Mouse (Mus musculus) embryonic facial prominence, embryonic 11.5 days (tissue): ENCODE results near the gene Ntn3. TPM values are rescaled to one million over a fixed set of nuclear protein-coding genes. Genes with fewer than 3 reads are reported as not detected.

Experiments used
- ATAC-seq: fragments of 200-750 bp; cut with Nextera tagmentation; replicated peaks from 2 replicates; pipeline ENCODE4 v1.8.0; 2017; ENCODE audit warnings: low read depth; ENCODE audit not compliant: insufficient number of reproducible peaks, low FRiP score, low TSS enrichment
- DNase-seq: peaks from one replicate; pipeline ENCODE4 v3.0.0-alpha.2; 2015; ENCODE audit warnings: low spot score
- H3K27ac ChIP-seq: fragments of 300-500 bp; sonication (generic); replicated peaks from 2 replicates; pipeline ENCODE4 v1.5.1; 2014; ENCODE audit warnings: mild to moderate bottlenecking, low read depth, low read length, control low read depth
- H3K27me3 ChIP-seq: fragments of 300-500 bp; sonication (generic); 2 replicates; pipeline ENCODE4 v1.6.1; 2014; ENCODE audit warnings: mild to moderate bottlenecking, low read length, moderate library complexity, mixed read lengths; ENCODE audit not compliant: control insufficient read depth, insufficient read depth
- H3K36me3 ChIP-seq: fragments of 300-500 bp; sonication (generic); replicated peaks from 2 replicates; pipeline ENCODE4 v1.6.1; 2014; ENCODE audit warnings: low read depth, mild to moderate bottlenecking, low read length, moderate library complexity, mixed read lengths; ENCODE audit not compliant: control insufficient read depth, insufficient read depth
- H3K4me1 ChIP-seq: fragments of 300-500 bp; sonication (generic); 2 replicates; pipeline ENCODE4 v1.6.1; 2014; ENCODE audit warnings: low read length, mixed read lengths; ENCODE audit not compliant: control insufficient read depth, insufficient read depth
- H3K4me2 ChIP-seq: fragments of 300-500 bp; sonication (generic); 2 replicates; pipeline ENCODE4 v1.6.1; 2014; ENCODE audit warnings: low read depth, mild to moderate bottlenecking, control low read depth, low read length, moderate library complexity
- H3K4me3 ChIP-seq: fragments of 300-500 bp; sonication (generic); 2 replicates; pipeline ENCODE4 v1.5.1; 2014; ENCODE audit warnings: low read depth, low read length, control low read depth
- H3K9ac ChIP-seq: fragments of 300-500 bp; sonication (generic); replicated peaks from 2 replicates; pipeline ENCODE4 v1.6.1; 2014; ENCODE audit warnings: mild to moderate bottlenecking, control low read depth, low read length
- H3K9me3 ChIP-seq: fragments of 300-500 bp; sonication (generic); replicated peaks from 2 replicates; pipeline ENCODE4 v1.6.1; 2016; ENCODE audit warnings: mild to moderate bottlenecking, low read length, inconsistent platforms, mixed read lengths; ENCODE audit not compliant: control insufficient read depth
- WGBS: fragments of 180-500 bp; shearing (Covaris S2); extraction: QIAGEN DNeasy Blood & Tissue Kit; methylation state at CpG from one replicate; pipeline ENCODE4 v1.1.7; 2014; 5-methylcytosine and 5-hydroxymethylcytosine counted together
- polyA plus RNA-seq: library from polyadenylated mRNA; unstranded; fragments of >200 nt; fragmentation: Nextera tagmentation; extraction: Ambion mirVana; gene quantifications from 2 replicates; pipeline ENCODE4 v1.2.1, GENCODE M21; 2014

Ntn3 gene
- polyA plus RNA-seq, 1 experiment from 2014 or later: 6.2 TPM

GRCm38 (mm10) chr17:24162584-24163175, 46.7 kb downstream of the Ntn3 start:
- no peaks in the 10 kb centered on the region; the same call in 1 of the 2 replicates for H3K36me3 ChIP-seq
- no peaks in the 10 kb centered on the region for H3K27me3 ChIP-seq
- H3K9me3 ChIP-seq: no peaks in the 10 kb centered on the region
- DNase-seq (no peak), ATAC-seq (no peak)
- H3K4me1 ChIP-seq: no peaks in the 10 kb centered on the region
- peak overlapping the region; percentile 82 for H3K9ac ChIP-seq
- peak overlapping the region; percentile 81 for H3K4me3 ChIP-seq
- WGBS: 31% methylated on average over 17 of the region's 17 CpGs
- H3K27ac ChIP-seq: no peak overlapping the region
- H3K4me2 ChIP-seq: peak overlapping the region; percentile 93

GRCm38 (mm10) chr17:24161466-24161865, 47.9 kb downstream of the Ntn3 start:
- Histone ChIP-seq H3K27ac (no peak overlapping the region), H3K4me3 (no peak overlapping the region), H3K9ac (no peak overlapping the region), H3K4me1 (no peaks in the 10 kb centered on the region), H3K9me3 (no peaks in the 10 kb centered on the region), H3K36me3 (no peaks in the 10 kb centered on the region; the same call in 1 of the 2 replicates), H3K27me3 (no peaks in the 10 kb centered on the region), H3K4me2 (no peak overlapping the region)
- DNase-seq (no peak), ATAC-seq (no peak)
- 87% methylated on average over 5 of the region's 5 CpGs for WGBS

GRCm38 (mm10) chr17:24157526-24157925, 51.8 kb downstream of the Ntn3 start:
- Histone ChIP-seq H3K4me2 (no peak overlapping the region), H3K27me3 (no peaks in the 10 kb centered on the region), H3K9me3 (no peaks in the 10 kb centered on the region), H3K9ac (no peak overlapping the region), H3K4me1 (no peaks in the 10 kb centered on the region), H3K36me3 (no peaks in the 10 kb centered on the region; the same call in none of the 2 replicates), H3K27ac (no peak overlapping the region), H3K4me3 (no peak overlapping the region)
- WGBS: 95% methylated on average over 4 of the region's 4 CpGs
- ATAC-seq (no peak), DNase-seq (no peak)

- no peak overlapping the region for H3K4me2 ChIP-seq
- ATAC-seq: no peak
- no peaks in the 10 kb centered on the region for H3K4me1 ChIP-seq
- no peak overlapping the region for H3K4me3 ChIP-seq
- no peaks in the 10 kb centered on the region; the same call in none of the 2 replicates for H3K36me3 ChIP-seq
- no peaks in the 10 kb centered on the region for H3K9me3 ChIP-seq
- H3K9ac ChIP-seq: no peak overlapping the region
- DNase-seq: no peak
- 91% methylated on average over 6 of the region's 6 CpGs for WGBS
- H3K27ac ChIP-seq: no peak overlapping the region
- H3K27me3 ChIP-seq: no peaks in the 10 kb centered on the region
Observed at GRCm38 (mm10) chr17:24157121-24157520, 52.2 kb downstream of the Ntn3 start.

- H3K4me1 ChIP-seq: no peaks in the 10 kb centered on the region
- no peaks in the 10 kb centered on the region for H3K27me3 ChIP-seq
- ATAC-seq: no peak
- H3K4me2 ChIP-seq: no peak overlapping the region
- no peak for DNase-seq
- no peak overlapping the region for H3K4me3 ChIP-seq
- WGBS: 86% methylated on average over 3 of the region's 3 CpGs
- no peak overlapping the region for H3K27ac ChIP-seq
- H3K9me3 ChIP-seq: no peaks in the 10 kb centered on the region
- H3K9ac ChIP-seq: no peak overlapping the region
- no peaks in the 10 kb centered on the region; the same call in none of the 2 replicates for H3K36me3 ChIP-seq
Observed at GRCm38 (mm10) chr17:24156394-24156793, 52.9 kb downstream of the Ntn3 start.

- H3K4me2 ChIP-seq: no peak overlapping the region
- no peak overlapping the region for H3K4me3 ChIP-seq
- H3K9me3 ChIP-seq: no peaks in the 10 kb centered on the region
- DNase-seq (no peak), ATAC-seq (no peak)
- H3K27ac ChIP-seq: no peak overlapping the region
- no peaks in the 10 kb centered on the region; the same call in none of the 2 replicates for H3K36me3 ChIP-seq
- 85% methylated on average over 9 of the region's 9 CpGs for WGBS
- H3K4me1 ChIP-seq: no peaks in the 10 kb centered on the region
- H3K27me3 ChIP-seq: no peaks in the 10 kb centered on the region
- H3K9ac ChIP-seq: no peak overlapping the region
Observed at GRCm38 (mm10) chr17:24155742-24156141, 53.6 kb downstream of the Ntn3 start.

- no peaks in the 10 kb centered on the region; the same call in none of the 2 replicates for H3K36me3 ChIP-seq
- no peaks in the 10 kb centered on the region for H3K4me1 ChIP-seq
- no peak overlapping the region for H3K4me2 ChIP-seq
- H3K4me3 ChIP-seq: no peak overlapping the region
- no peaks in the 10 kb centered on the region for H3K27me3 ChIP-seq
- 68% methylated on average over 3 of the region's 3 CpGs for WGBS
- DNase-seq: no peak
- H3K27ac ChIP-seq: no peak overlapping the region
- H3K9me3 ChIP-seq: no peaks in the 10 kb centered on the region
- ATAC-seq: no peak
- H3K9ac ChIP-seq: no peak overlapping the region
Observed at GRCm38 (mm10) chr17:24154463-24154862, 54.9 kb downstream of the Ntn3 start.
